Mouse (Mus musculus) midbrain, embryonic 14.5 days (tissue): ENCODE results near the gene Lrrc18. TPM values are rescaled to one million over a fixed set of nuclear protein-coding genes. Genes with fewer than 3 reads are reported as not detected.
A peak's percentile ranks its signal among the peaks of the same experiment; 100 is the strongest.

Experiments used
- ATAC-seq: fragments of 200-750 bp; cut with Nextera tagmentation; 2 replicates; pipeline ENCODE4 v1.8.0; 2017; ENCODE audit warnings: moderate number of reproducible peaks, moderate library complexity; ENCODE audit not compliant: low FRiP score, low TSS enrichment
- DNase-seq: peaks from one replicate; pipeline ENCODE4 v3.0.0-alpha.2; 2015
- H3K27ac ChIP-seq: fragments of 300-500 bp; sonication (generic); replicated peaks from 2 replicates; pipeline ENCODE4 v1.5.1; 2014; ENCODE audit warnings: mild to moderate bottlenecking, low read depth, low read length, moderate library complexity
- H3K27me3 ChIP-seq: fragments of 300-500 bp; sonication (generic); 2 replicates; pipeline ENCODE4 v1.6.1; 2014; ENCODE audit warnings: low read length, control low read depth, mixed read lengths; ENCODE audit not compliant: control insufficient read depth, insufficient read depth
- H3K36me3 ChIP-seq: fragments of 300-500 bp; sonication (generic); 2 replicates; pipeline ENCODE4 v1.6.1; 2014; ENCODE audit warnings: low read length, control low read depth; ENCODE audit not compliant: control insufficient read depth, insufficient read depth
- H3K4me1 ChIP-seq: fragments of 300-500 bp; sonication (generic); 2 replicates; pipeline ENCODE4 v1.6.1; 2014; ENCODE audit warnings: mild to moderate bottlenecking, antibody characterized with exemption, low read length, control low read depth; ENCODE audit not compliant: control insufficient read depth, insufficient read depth
- H3K4me2 ChIP-seq: fragments of 300-500 bp; sonication (generic); 2 replicates; pipeline ENCODE4 v1.6.1; 2014; ENCODE audit warnings: mild to moderate bottlenecking, low read length, moderate library complexity
- H3K4me3 ChIP-seq: fragments of 300-500 bp; sonication (generic); replicated peaks from 2 replicates; pipeline ENCODE4 v1.5.1; 2014; ENCODE audit warnings: low read depth, low read length
- H3K9ac ChIP-seq: fragments of 300-500 bp; sonication (generic); replicated peaks from 2 replicates; pipeline ENCODE4 v1.6.1; 2014; ENCODE audit warnings: mild to moderate bottlenecking, low read length, moderate library complexity
- H3K9me3 ChIP-seq: fragments of 300-500 bp; sonication (generic); 2 replicates; pipeline ENCODE4 v1.6.1; 2016; ENCODE audit warnings: low read length, control low read depth, mixed read lengths; ENCODE audit not compliant: control insufficient read depth
- WGBS: fragments of 180-500 bp; shearing (Covaris S2); extraction: QIAGEN DNeasy Blood & Tissue Kit; methylation state at CpG from one replicate; pipeline ENCODE4 v1.1.7; 2014; 5-methylcytosine and 5-hydroxymethylcytosine counted together
- polyA plus RNA-seq: library from polyadenylated mRNA; unstranded; fragments of >200 nt; fragmentation: Nextera tagmentation; extraction: Ambion mirVana; gene quantifications from 2 replicates; pipeline ENCODE4 v1.2.1, GENCODE M21; 2014

Lrrc18 gene
- 0.45 and 0.51 TPM in 2 replicates for polyA plus RNA-seq

DNA sequence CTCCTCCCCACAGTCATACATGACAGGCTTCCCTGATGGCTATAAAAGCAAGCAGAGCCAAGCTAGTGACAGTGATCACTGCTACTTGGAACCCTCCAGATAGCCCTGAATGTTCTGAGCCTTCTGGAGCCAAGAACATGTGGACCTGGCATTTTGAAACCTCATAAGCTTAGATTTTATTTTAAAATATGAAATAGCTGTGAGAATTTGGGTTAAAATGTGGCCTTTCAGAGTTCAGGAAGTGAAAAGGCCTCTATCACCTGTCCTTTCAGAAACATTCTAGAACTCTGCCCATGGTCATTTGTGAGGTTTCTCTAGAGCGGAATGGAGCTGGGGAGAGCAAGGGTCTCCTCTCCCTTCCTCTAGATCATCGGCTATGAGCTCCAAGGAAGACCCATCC is at the start of gene Lrrc18:
Gene Lrrc18, plus strand, starts transcription at position 301 of the 400 bp plus-strand sequence.
- Histone ChIP-seq H3K36me3 (no peaks in the 10 kb centered on the region), H3K27me3 (no peaks in the 10 kb centered on the region), H3K9ac (no peak within 1 kb of the TSS), H3K9me3 (no peaks in the 10 kb centered on the region), H3K4me3 (no peak within 1 kb of the TSS), H3K4me1 (peaks cover 13% of the 10 kb centered on the region; the same call in 1 of the 2 replicates), H3K4me2 (no peak within 1 kb of the TSS), H3K27ac (no peak within 1 kb of the TSS)
- no peak for DNase-seq
- WGBS: 96% methylated on average over 2 of the region's 2 CpGs
- no peak for ATAC-seq

DNA sequence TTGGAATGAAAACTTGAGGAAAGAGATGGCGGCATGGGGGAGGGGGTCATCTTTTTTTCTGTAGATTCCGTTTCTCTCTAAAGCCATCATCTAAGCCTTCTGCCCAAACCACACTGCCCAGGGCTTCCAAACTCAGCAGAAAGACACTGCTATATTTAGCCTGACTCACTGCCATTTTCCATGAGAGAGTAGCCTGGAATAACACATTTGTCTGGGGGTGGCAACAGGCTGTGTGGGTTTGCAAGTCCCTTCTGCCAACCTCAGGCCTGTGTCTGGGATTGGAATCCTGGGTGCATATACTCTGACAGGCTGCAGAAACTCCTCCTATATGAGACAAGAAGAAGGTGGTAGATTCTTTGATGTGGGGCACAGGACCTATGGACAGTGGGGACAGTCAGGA is 43.7 kb upstream of the Lrrc18 start:
- Histone ChIP-seq H3K4me3 (no peak overlapping the region), H3K9me3 (no peaks in the 10 kb centered on the region), H3K4me1 (0 out of 2 replicates have a peak, but pooled peaks cover 7% of the 10 kb centered on the region), H3K36me3 (no peaks in the 10 kb centered on the region), H3K9ac (no peak overlapping the region), H3K27me3 (no peaks in the 10 kb centered on the region), H3K27ac (no peak overlapping the region), H3K4me2 (no peak overlapping the region)
- WGBS: 89% methylated on average over 2 of the region's 2 CpGs
- DNase-seq: no peak
- no peak for ATAC-seq

DNA sequence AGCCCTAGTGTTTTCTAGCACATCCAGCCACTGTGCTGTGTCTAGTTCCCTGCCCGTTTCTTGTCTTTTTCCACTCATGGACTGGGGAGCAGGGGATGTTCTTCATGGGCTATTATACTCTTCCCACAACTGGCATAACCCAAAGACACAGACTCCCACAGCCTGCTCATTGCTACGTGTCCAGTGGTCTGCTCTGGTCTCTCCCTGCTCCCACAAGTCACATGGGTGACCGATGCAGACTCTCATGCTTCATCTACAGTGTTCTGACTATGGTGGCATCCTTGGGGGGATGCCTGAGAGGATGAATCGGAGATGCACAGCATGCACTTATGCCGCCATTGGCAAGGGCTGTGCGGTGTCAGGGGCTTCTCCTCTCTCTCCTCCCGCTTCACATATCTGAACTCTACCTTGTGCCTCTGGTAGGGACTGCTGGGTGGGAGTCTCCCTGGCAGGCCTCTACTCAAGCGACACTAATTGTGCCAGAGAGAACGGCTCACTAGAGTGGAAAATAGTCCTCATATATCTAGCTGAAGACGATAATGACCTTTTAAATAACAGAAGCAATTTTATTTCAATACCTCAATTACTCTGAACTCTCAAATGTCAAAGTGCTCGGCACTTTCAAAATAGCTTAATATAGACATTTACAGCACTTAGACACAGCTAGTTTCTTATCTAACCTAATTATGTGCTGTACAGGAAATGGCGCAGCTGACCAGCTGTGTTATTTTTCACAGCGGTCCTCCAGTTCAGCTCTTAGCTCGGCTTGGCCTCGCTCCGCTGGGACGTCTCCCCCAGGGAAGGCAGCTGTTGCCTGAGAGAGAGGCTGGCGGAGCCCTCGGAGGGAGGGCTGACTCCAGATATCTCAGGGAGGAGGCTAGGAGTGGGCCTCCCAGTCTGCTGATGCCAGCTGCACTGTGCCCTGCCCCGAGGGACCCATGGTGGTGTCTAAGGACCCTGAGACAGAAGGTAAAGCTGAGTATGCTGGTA is 40.6 kb upstream of the Lrrc18 start:
- Histone ChIP-seq H3K4me2 (no peak overlapping the region), H3K27ac (no peak overlapping the region), H3K9me3 (no peaks in the 10 kb centered on the region), H3K27me3 (no peaks in the 10 kb centered on the region), H3K9ac (no peak overlapping the region), H3K4me1 (0 out of 2 replicates have a peak, but pooled peaks cover 7% of the 10 kb centered on the region), H3K4me3 (no peak overlapping the region), H3K36me3 (no peaks in the 10 kb centered on the region)
- 61% methylated on average over 20 of the region's 20 CpGs for WGBS
- DNase-seq (peak; percentile 57), ATAC-seq (no peak; the same call in 1 of the 2 replicates)

DNA sequence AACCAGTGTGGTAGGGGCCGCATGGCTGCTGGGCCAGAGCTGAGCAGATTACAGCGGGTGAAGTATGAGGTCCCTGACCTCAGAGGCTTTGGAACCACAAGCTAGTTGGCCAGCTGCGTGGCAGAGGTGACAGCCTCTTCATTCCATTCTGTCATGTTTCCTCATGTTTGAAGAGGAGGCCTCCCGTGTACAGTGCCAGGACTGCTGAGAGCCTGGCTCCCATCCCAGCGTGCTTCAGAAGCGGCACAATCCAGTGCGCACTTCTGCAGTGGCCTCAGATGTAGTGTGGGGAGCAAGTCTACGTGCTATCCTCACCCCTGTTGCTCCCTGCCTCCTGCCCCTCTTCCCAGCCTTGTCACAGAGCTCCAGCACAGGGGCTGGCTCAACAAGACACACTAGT is 34.7 kb upstream of the Lrrc18 start:
- no peak overlapping the region for H3K27ac ChIP-seq
- H3K9me3 ChIP-seq: no peaks in the 10 kb centered on the region
- WGBS: 77% methylated on average over 8 of the region's 8 CpGs
- DNase-seq (no peak), ATAC-seq (no peak)
- H3K4me3 ChIP-seq: no peak overlapping the region
- no peaks in the 10 kb centered on the region for H3K27me3 ChIP-seq
- H3K36me3 ChIP-seq: no peaks in the 10 kb centered on the region
- 0 out of 2 replicates have a peak, but pooled peaks cover under 1% of the 10 kb centered on the region for H3K4me1 ChIP-seq
- no peak overlapping the region for H3K4me2 ChIP-seq
- no peak overlapping the region for H3K9ac ChIP-seq

DNA sequence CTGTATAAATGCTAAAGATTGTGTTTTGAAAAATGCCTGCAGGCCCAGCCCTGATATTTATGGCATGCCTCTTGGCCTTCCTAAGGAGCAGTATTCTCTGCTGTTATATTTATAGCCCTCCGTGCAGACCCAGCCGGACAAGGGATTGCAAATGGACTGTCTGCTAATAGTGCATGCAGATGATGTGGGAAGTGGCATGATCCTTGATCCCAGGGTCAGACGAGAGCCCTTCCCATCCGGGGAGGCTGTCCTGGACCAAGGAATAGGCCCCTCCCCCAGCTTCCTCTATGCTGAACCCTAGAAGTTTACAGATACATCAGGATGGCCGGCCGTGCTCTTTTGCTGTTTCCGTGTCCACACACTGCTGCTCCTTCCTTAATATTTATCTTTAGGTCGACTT is 32.5 kb upstream of the Lrrc18 start:
- ATAC-seq: no peak
- Histone ChIP-seq H3K27ac (no peak overlapping the region), H3K27me3 (no peaks in the 10 kb centered on the region), H3K36me3 (no peaks in the 10 kb centered on the region), H3K4me3 (no peak overlapping the region), H3K9me3 (no peaks in the 10 kb centered on the region), H3K9ac (no peak overlapping the region), H3K4me1 (no peaks in the 10 kb centered on the region), H3K4me2 (no peak overlapping the region)
- no peak for DNase-seq
- 82% methylated on average over 8 of the region's 8 CpGs for WGBS

DNA sequence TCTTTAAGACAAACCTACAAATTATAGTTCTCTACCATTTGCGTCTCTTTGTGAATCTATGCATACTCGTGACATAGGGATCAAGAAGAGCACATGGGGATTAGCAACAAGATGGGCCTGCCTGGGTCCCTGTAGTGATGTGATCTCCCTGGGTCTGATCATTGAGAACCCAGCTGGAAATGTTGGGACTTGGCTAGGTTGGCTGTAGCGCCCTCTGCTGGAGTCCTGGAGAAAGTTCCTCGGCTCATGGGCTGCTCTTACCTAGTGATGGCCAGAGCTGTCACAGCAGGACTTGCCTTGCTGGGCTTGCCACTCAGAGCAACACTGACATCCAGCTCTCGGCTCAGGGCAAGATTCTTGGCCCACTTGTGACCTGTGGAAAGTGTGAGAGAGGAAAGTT is 30.7 kb upstream of the Lrrc18 start:
- 36% methylated on average over 5 of the region's 5 CpGs for WGBS
- Histone ChIP-seq H3K4me1 (no peaks in the 10 kb centered on the region), H3K27ac (no peak overlapping the region), H3K4me2 (no peak overlapping the region), H3K36me3 (no peaks in the 10 kb centered on the region), H3K9ac (no peak overlapping the region), H3K4me3 (no peak overlapping the region), H3K9me3 (no peaks in the 10 kb centered on the region), H3K27me3 (no peaks in the 10 kb centered on the region)
- no peak for ATAC-seq
- DNase-seq: peak; percentile 79

DNA sequence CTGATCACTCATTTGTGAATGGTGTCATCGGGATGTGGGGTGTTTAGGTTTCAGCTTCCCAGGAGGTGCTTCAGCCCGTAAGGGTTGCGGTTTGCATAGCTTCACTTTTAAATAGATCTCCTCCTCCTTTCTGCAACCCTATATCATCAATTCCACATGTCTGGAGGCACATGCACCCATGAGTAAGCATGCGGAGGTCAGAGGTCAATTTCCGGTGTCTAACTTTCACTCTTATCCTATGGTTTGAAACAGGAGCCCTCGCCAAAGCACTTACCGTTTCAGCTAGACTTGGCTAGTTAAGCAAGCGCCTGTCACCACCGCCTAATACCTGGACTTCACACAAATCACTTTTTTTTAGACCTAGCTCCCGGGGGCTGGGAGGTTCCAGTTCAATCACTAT is 26.4 kb upstream of the Lrrc18 start:
- no peak overlapping the region for H3K9ac ChIP-seq
- DNase-seq: no peak
- H3K27me3 ChIP-seq: no peaks in the 10 kb centered on the region
- no peaks in the 10 kb centered on the region for H3K9me3 ChIP-seq
- no peak for ATAC-seq
- H3K36me3 ChIP-seq: no peaks in the 10 kb centered on the region
- no peak overlapping the region for H3K27ac ChIP-seq
- no peaks in the 10 kb centered on the region for H3K4me1 ChIP-seq
- H3K4me3 ChIP-seq: no peak overlapping the region
- WGBS: 91% methylated on average over 10 of the region's 10 CpGs
- no peak overlapping the region for H3K4me2 ChIP-seq

DNA sequence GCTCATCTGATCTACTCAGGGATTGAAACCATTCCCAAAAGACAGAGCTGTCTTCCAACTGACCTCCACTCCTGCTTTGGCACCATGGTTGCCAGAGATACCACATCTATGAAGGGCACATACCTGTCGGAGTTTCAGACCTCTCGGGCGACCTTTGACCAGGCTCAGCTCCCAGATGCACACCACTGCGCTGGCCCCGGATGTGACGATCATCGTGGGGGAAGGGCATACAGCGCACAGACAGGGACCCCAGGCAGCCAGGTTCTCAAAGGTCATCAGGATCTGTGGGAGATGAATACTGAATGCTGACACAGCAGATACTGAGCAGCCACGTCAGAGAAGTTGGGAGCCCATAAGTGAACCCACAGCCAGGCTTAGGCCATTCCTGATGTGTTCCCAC is 20.5 kb upstream of the Lrrc18 start:
- no peaks in the 10 kb centered on the region for H3K27me3 ChIP-seq
- no peak for DNase-seq
- no peak overlapping the region for H3K9ac ChIP-seq

More for the DNA sequence above, 20.5 kb upstream of the Lrrc18 start:
- no peak overlapping the region for H3K4me3 ChIP-seq
- H3K36me3 ChIP-seq: no peaks in the 10 kb centered on the region
- H3K4me2 ChIP-seq: no peak overlapping the region
- whole genome bisulfite sequencing: 78% methylated on average over 9 of the region's 9 CpGs
- H3K4me1 ChIP-seq: no peaks in the 10 kb centered on the region
- no peak for ATAC-seq
- no peaks in the 10 kb centered on the region for H3K9me3 ChIP-seq
- no peak overlapping the region for H3K27ac ChIP-seq
